Mouse (Mus musculus) midbrain, embryonic 15.5 days (tissue): ENCODE data around the gene Phc3. TPM values are rescaled to one million over a fixed set of nuclear protein-coding genes. Genes with fewer than 3 reads are reported as not detected.
"Not testable (repeated sequence)": the region's sequence is repeated elsewhere in the genome, so short reads cannot be mapped to it uniquely, and the experiment has no call there.

Source experiments
- ATAC-seq: fragments of 200-750 bp; cut with Nextera tagmentation; replicated peaks from 2 replicates; pipeline ENCODE4 v1.8.0; 2017; ENCODE audit warnings: moderate TSS enrichment
- H3K27ac ChIP-seq: fragments of 300-500 bp; sonication (generic); 2 replicates; pipeline ENCODE4 v1.5.1; 2015; ENCODE audit warnings: mild to moderate bottlenecking, inconsistent platforms
- H3K27me3 ChIP-seq: fragments of 300-500 bp; sonication (generic); replicated peaks from 2 replicates; pipeline ENCODE4 v1.6.1; 2015; ENCODE audit warnings: inconsistent platforms
- H3K36me3 ChIP-seq: fragments of 300-500 bp; sonication (generic); replicated peaks from 2 replicates; pipeline ENCODE4 v1.6.1; 2015; ENCODE audit warnings: inconsistent platforms
- H3K4me1 ChIP-seq: fragments of 300-500 bp; sonication (generic); 2 replicates; pipeline ENCODE4 v1.6.1; 2015; ENCODE audit warnings: inconsistent platforms
- H3K4me2 ChIP-seq: fragments of 300-500 bp; sonication (generic); 2 replicates; pipeline ENCODE4 v1.6.1; 2015; ENCODE audit warnings: inconsistent platforms, mild to moderate bottlenecking, moderate library complexity
- H3K4me3 ChIP-seq: fragments of 300-500 bp; sonication (generic); 2 replicates; pipeline ENCODE4 v1.5.1; 2015; ENCODE audit warnings: mild to moderate bottlenecking, inconsistent platforms
- H3K9ac ChIP-seq: fragments of 300-500 bp; sonication (generic); 2 replicates; pipeline ENCODE4 v1.6.1; 2015; ENCODE audit warnings: mild to moderate bottlenecking, inconsistent platforms
- H3K9me3 ChIP-seq: fragments of 300-500 bp; sonication (generic); 2 replicates; pipeline ENCODE4 v1.6.1; 2016; ENCODE audit warnings: inconsistent platforms
- WGBS: fragments of 180-500 bp; shearing (Covaris S2); methylation state at CpG from one replicate; pipeline ENCODE4 v1.1.7; 2015; ENCODE audit warnings: mixed read lengths; 5-methylcytosine and 5-hydroxymethylcytosine counted together
- polyA plus RNA-seq: library from polyadenylated mRNA; unstranded; fragments of >200 nt; fragmentation: Nextera tagmentation; extraction: Ambion mirVana; gene quantifications from 2 replicates; pipeline ENCODE4 v1.2.1, GENCODE M21; 2015

Phc3 gene
- polyA plus RNA-seq, 1 experiment from 2014 or later, result 8.6 TPM

GRCm38 (mm10) chr3:30899407-30899806 is 69.8 kb downstream of the Phc3 start:
- H3K4me2 ChIP-seq, result no peak overlapping the region
- no peak for ATAC-seq
- H3K4me3 ChIP-seq, result no peak overlapping the region
- H3K27ac ChIP-seq, result no peak overlapping the region
- H3K4me1 ChIP-seq, result no peaks in the 10 kb centered on the region
- H3K9me3 ChIP-seq, result no peaks in the 10 kb centered on the region
- H3K27me3 ChIP-seq, result no peaks in the 10 kb centered on the region
- H3K36me3 ChIP-seq, result peaks cover 7% of the 10 kb centered on the region; the same call in 1 of the 2 replicates
- 94% methylated on average over 8 of the region's 8 CpGs for WGBS
- H3K9ac ChIP-seq, result no peak overlapping the region

DNA sequence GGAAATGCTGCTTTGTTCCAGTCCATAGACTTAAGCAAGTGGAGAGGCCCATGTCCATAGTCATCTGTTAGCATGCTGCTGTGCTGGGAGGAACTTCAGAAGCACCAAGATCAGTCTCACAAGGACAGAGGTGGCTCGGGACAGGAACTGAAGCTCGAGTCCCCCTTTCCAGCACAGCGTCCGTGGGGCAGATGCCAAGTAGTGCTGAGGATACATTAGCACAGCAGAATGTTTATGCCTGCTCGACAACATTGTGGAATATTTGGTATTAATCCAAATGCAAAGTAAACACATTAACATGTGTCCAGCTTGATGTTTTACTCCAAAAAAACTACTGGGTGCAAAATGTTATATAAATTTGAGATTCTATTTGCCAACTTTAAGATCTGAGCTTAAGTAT is 72.5 kb downstream of the Phc3 start:
- no peak overlapping the region for H3K9ac ChIP-seq
- no peaks in the 10 kb centered on the region for H3K9me3 ChIP-seq
- no peak for ATAC-seq
- no peak overlapping the region for H3K4me2 ChIP-seq
- H3K27me3 ChIP-seq, result no peaks in the 10 kb centered on the region
- H3K4me3 ChIP-seq, result no peak overlapping the region
- H3K36me3 ChIP-seq, result no peaks in the 10 kb centered on the region; the same call in 1 of the 2 replicates
- no peak overlapping the region for H3K27ac ChIP-seq
- WGBS, result 91% methylated on average over 5 of the region's 5 CpGs
- no peaks in the 10 kb centered on the region for H3K4me1 ChIP-seq

DNA sequence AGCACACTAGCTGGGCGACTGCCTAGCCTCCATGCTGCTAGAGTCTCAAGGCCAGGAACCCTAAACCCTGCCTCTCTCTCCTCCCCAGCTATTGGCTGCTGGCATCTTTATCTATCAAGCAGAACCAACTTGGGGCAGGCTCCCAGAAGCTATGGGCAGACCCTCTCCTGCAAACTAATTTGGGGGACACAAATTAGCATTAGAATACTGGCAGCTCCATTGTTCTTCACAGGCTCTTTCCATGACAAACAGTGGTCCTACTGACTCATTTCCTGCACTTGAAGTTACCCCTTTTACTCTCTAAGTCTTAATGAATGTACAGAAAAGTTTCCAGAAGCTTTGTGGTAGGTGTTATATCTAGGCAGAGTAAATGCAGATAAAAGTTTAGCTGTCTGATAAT is 80.2 kb downstream of the Phc3 start:
- Histone ChIP-seq H3K27me3 (no peaks in the 10 kb centered on the region), H3K36me3 (no peaks in the 10 kb centered on the region), H3K27ac (no peak overlapping the region), H3K4me3 (no peak overlapping the region), H3K9me3 (no peaks in the 10 kb centered on the region), H3K4me2 (no peak overlapping the region), H3K4me1 (no peaks in the 10 kb centered on the region), H3K9ac (no peak overlapping the region)
- ATAC-seq, result no peak
- WGBS, result 18% methylated on average over 1 of the region's 1 CpGs

GRCm38 (mm10) chr3:30887449-30887848 is 81.8 kb downstream of the Phc3 start:
- no peaks in the 10 kb centered on the region for H3K36me3 ChIP-seq
- 91% methylated on average over 3 of the region's 3 CpGs for WGBS
- H3K9ac ChIP-seq, result no peak overlapping the region
- H3K27me3 ChIP-seq, result no peaks in the 10 kb centered on the region
- no peak overlapping the region for H3K4me3 ChIP-seq
- no peaks in the 10 kb centered on the region for H3K4me1 ChIP-seq
- no peak overlapping the region for H3K27ac ChIP-seq
- ATAC-seq, result no peak
- no peaks in the 10 kb centered on the region for H3K9me3 ChIP-seq
- H3K4me2 ChIP-seq, result no peak overlapping the region

DNA sequence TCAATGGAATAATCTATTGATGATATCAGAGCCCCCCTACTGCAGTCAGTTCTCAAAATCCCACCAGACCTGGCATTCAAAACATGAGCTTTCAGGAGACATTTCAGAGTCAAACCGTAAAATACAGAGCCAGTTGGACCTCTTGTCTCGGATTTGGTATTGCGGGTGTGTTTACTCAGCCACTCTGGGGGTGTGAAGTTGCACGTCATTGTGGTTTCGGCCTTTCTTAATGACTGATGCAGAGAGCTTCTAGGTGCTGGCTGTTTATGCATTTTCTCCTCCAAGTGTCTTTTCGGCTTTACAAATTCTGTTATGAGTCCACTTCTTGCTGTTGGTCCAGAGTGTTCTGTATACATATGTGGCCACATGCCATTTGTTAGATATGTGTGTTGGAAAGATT is 92.5 kb downstream of the Phc3 start:
- 89% methylated on average over 6 of the region's 6 CpGs for WGBS
- no peak overlapping the region for H3K9ac ChIP-seq
- no peaks in the 10 kb centered on the region for H3K9me3 ChIP-seq
- H3K36me3 ChIP-seq, result no peaks in the 10 kb centered on the region
- H3K27me3 ChIP-seq, result no peaks in the 10 kb centered on the region
- ATAC-seq, result no peak
- H3K4me3 ChIP-seq, result no peak overlapping the region
- no peaks in the 10 kb centered on the region for H3K4me1 ChIP-seq
- no peak overlapping the region for H3K4me2 ChIP-seq
- no peak overlapping the region for H3K27ac ChIP-seq

DNA sequence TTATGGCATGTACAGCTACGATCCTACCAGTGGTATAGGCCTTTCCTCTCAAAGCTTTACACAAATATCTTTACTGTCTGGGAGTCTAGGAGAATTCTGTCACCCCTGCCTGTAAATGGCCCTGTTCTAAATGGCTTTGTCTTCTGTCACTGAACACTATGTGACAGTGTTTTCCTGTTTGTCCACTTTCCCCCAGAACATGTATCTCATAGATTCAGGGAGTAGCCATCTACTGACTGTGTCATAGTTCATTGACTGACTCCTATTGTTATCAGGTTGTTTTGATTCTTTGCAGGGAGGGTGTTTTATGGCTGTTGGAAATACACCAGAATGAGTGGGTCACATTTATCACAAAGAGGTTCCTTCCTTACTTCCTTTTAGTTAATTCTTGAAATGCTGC is 99.2 kb downstream of the Phc3 start:
- H3K9me3 ChIP-seq, result no peaks in the 10 kb centered on the region
- no peak overlapping the region for H3K9ac ChIP-seq
- H3K4me3 ChIP-seq, result no peak overlapping the region
- H3K4me1 ChIP-seq, result no peaks in the 10 kb centered on the region
- 89% methylated on average over 1 of the region's 1 CpGs for WGBS
- no peak overlapping the region for H3K4me2 ChIP-seq
- no peak overlapping the region for H3K27ac ChIP-seq
- no peak for ATAC-seq
- no peaks in the 10 kb centered on the region for H3K27me3 ChIP-seq
- H3K36me3 ChIP-seq, result no peaks in the 10 kb centered on the region

GRCm38 (mm10) chr3:30868625-30869024 is 100.6 kb downstream of the Phc3 start:
- 69% methylated on average over 5 of the region's 5 CpGs for WGBS
- Histone ChIP-seq H3K36me3 (no peaks in the 10 kb centered on the region), H3K4me1 (no peaks in the 10 kb centered on the region), H3K9ac (no peak overlapping the region), H3K9me3 (no peaks in the 10 kb centered on the region), H3K4me2 (no peak overlapping the region), H3K27me3 (no peaks in the 10 kb centered on the region), H3K27ac (no peak overlapping the region), H3K4me3 (no peak overlapping the region)
- no peak for ATAC-seq

- 78% methylated on average over 5 of the region's 5 CpGs for WGBS
- no peak overlapping the region for H3K27ac ChIP-seq
- no peaks in the 10 kb centered on the region for H3K36me3 ChIP-seq
- no peaks in the 10 kb centered on the region for H3K9me3 ChIP-seq
- no peaks in the 10 kb centered on the region for H3K4me1 ChIP-seq
- no peaks in the 10 kb centered on the region for H3K27me3 ChIP-seq
- H3K4me2 ChIP-seq, result no peak overlapping the region
- H3K9ac ChIP-seq, result no peak overlapping the region
- H3K4me3 ChIP-seq, result no peak overlapping the region
- ATAC-seq, result no peak
These were observed 101.0 kb downstream of the Phc3 start for GRCm38 (mm10) chr3:30868176-30868575.

DNA sequence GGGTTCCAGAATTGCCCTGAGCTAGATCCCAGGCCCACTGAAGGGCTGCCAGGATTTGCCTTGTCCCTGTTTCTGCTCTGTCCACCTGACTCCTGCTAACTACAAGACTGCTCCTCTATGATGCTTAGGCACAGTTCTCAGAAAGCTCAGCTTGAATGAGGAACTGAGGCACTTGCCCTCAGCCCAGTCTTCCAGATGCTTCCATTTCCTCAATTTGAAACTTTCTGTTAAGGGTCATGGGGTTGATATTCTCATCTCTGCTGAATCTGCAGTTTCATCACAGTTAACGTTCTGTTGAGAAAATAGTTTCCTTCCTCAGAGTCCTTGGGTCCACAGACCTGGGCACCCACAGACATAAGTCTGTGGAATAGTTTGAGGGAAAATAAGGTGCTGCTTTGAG is 104.6 kb downstream of the Phc3 start:
- no peak overlapping the region for H3K4me3 ChIP-seq
- H3K9ac ChIP-seq, result no peak overlapping the region
- 83% methylated on average over 1 of the region's 1 CpGs for WGBS
- no peak overlapping the region for H3K27ac ChIP-seq
- no peaks in the 10 kb centered on the region for H3K4me1 ChIP-seq
- no peaks in the 10 kb centered on the region for H3K36me3 ChIP-seq
- no peaks in the 10 kb centered on the region for H3K27me3 ChIP-seq
- no peak for ATAC-seq
- no peaks in the 10 kb centered on the region for H3K9me3 ChIP-seq
- no peak overlapping the region for H3K4me2 ChIP-seq

GRCm38 (mm10) chr3:30863712-30864435 is 105.3 kb downstream of the Phc3 start:
- WGBS, result 80% methylated on average over 5 of the region's 5 CpGs
- H3K4me1 ChIP-seq, result no peaks in the 10 kb centered on the region
- no peak overlapping the region for H3K27ac ChIP-seq
- H3K4me2 ChIP-seq, result no peak overlapping the region
- H3K36me3 ChIP-seq, result no peaks in the 10 kb centered on the region
- H3K27me3 ChIP-seq, result no peaks in the 10 kb centered on the region
- H3K4me3 ChIP-seq, result no peak overlapping the region
- no peak overlapping the region for H3K9ac ChIP-seq
- ATAC-seq, result no peak
- no peaks in the 10 kb centered on the region for H3K9me3 ChIP-seq

GRCm38 (mm10) chr3:30860705-30861104 is 108.5 kb downstream of the Phc3 start:
- H3K4me2 ChIP-seq, result no peak overlapping the region
- ATAC-seq, result no peak
- H3K9ac ChIP-seq, result no peak overlapping the region
- no peak overlapping the region for H3K27ac ChIP-seq
- H3K9me3 ChIP-seq, result no peaks in the 10 kb centered on the region
- H3K4me1 ChIP-seq, result peaks cover 6% of the 10 kb centered on the region; the same call in 1 of the 2 replicates
- H3K4me3 ChIP-seq, result no peak overlapping the region
- no peaks in the 10 kb centered on the region for H3K36me3 ChIP-seq
- 89% methylated on average over 4 of the region's 4 CpGs for WGBS
- H3K27me3 ChIP-seq, result peaks cover 7% of the 10 kb centered on the region; the same call in 1 of the 2 replicates

DNA sequence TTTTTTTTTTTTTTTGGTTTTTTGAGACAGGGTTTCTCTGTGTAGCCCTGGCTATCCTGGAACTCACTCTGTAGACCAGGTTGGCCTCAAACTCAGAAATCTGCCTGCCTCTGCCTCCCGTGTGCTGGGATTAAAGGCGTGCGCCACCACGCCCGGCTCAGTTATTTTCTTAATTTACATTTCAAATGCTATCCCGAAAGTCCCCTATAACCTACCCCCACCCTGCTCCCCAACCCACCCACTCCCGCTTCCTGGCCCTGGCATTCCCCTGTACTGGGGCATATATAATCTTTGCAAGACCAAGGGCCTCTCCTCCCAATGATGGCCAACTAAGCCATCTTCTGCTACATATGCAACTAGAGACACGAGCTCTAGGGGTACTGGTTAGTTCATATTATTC is 109.6 kb downstream of the Phc3 start:
- H3K27me3 ChIP-seq, result peaks cover 15% of the 10 kb centered on the region
- H3K4me1 ChIP-seq, H3K9me3 ChIP-seq, H3K36me3 ChIP-seq, H3K27ac ChIP-seq, H3K4me2 ChIP-seq, H3K4me3 ChIP-seq, ATAC-seq, H3K9ac ChIP-seq: not testable (repeated sequence)
- 95% methylated on average over 8 of the region's 8 CpGs for WGBS
